Mouse (Mus musculus): Measurements from ENCODE around the gene Peli3.
"Not testable (repeated sequence)": the region's sequence is repeated elsewhere in the genome, so short reads cannot be mapped to it uniquely, and the experiment has no call there.

Peli3 gene

GRCm38 (mm10) chr19:4942551-4943252, at the start of gene Peli3:
Peli3 (minus strand) TSS chr19:4943127.
- DNase-seq (ENCODE audit: low read depth) = peak; percentile 53

DNA sequence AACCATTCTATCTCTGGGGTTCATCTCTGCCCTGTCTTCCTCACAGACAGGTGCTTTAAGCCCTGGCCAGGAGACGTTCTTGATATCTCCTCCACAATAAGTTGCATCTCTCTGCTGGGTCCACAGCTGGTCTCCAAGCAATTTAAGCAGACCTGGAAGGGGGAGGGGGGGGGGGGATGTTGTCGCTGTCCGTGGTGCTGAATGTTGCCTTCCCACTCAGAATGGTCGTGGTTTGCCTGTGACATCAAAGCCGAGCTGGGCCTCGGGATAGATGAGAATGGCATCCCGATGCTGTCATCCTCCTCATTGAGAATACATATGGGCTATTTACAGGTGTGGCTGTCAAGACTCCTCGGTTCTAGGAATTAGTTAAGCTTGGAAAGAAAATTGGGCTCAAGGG, 49.4 kb upstream of the Peli3 start:
- DNase-seq (ENCODE audit: low read depth) = no peak

DNA sequence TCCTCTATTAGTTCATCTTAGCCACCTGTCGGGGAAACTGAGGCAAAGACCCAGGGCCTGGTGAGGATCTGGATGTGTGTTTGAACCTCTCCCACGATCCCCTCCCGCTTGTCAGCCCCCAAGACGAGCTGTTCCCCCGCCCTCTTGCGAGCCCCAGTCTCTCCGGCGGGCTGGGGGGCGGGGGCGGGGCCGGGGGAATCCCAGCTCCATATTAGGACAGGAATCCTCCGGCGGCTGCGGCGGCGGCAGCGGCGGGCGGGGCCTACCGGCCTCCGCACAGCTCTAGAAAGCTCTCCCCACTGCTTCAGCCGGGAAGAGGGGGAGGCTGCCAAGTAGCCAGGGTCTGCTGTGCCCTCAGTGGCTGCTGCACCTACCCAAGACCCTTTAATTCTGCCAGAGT, 47.8 kb upstream of the Peli3 start:
- no peak for DNase-seq (ENCODE audit: low read depth)

DNA sequence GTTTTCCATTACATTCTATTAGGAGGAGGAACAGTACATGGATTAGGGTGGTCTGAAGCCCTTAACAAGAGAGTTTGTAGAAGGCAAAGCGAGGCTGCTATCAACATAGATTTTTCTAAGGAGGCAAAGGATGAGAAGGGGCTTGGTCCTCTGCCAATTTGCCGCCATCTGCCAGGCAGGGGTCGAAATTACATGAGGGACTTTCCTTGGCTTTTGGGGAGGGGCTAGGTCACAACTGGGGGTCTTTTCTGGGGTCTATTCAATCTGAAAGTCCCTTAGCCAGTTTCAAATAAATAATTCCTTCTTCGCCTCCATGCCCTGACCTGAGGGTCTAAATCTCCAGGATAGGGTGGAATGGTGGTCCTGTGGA, 47.3 kb upstream of the Peli3 start, which contains the start of gene Npas4:
Gene Npas4 (minus strand): TSS at position 61 of the 370 bp plus-strand sequence.
- DNase-seq (ENCODE audit: low read depth) = no peak

DNA sequence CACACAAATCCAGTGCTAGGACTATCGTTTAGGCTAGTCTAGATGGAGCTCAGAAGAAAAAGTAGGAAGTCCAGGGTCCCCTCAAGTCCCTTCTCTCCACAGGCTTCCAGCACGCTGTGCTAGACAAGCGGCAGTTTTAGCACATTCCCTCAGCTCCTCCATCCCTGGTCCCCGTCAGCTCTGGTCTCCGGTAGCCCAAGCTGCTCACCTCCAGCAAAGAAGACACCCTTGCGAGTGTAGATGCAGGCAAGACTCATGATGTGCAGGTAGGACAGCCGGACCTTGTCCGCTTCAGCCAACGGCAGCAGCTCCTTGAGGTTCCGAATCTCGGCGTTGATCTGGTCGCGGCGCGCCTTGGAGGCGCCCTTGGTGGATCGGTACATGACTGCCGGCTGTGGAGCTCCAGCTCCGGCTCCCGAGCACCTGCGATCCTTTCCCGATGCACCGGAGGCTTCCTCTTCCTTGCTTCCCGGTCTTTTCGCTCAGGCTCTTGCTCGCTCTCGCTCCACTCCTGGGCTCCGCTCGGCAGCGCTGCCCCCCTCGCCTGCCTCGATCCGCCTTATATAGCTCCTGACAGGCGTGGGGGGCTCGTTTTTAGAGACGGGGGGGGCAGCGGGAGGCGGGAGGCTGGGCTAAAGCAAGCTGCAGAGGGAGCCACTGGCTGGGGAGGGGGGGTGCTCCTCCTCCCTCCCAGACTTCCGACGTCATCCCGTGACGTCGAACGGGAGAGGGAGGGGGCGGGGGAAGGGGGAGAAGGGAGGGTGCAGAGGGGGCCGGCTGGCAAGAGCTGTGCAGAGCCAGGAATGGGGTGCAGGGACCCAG, 46.7 kb upstream of the Peli3 start:
- no peak for DNase-seq (ENCODE audit: low read depth)

DNA sequence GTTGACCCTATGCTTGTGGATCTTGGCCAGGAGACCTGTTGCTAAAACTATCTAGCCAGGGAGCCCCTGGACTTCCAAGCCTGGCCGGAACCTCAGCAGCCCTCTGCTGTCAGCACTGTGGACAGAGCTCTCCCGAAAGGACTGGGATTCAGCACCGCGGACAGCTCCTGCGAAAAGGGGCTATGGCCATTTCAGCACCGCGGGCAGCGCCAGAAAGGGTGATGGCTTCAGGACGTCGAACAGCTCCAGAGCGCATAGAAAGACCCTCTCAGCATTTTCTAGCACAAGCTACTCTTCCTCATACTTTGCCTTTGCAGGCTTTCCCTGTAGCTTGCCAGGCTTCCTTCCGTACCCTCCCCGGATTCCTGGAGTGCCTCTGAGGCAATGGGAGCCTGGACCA, 46.1 kb upstream of the Peli3 start:
- peak; percentile 84 for DNase-seq (ENCODE audit: low read depth)

GRCm38 (mm10) chr19:4981767-4982166, 38.8 kb upstream of the Peli3 start:
- peak; percentile 34 for DNase-seq (ENCODE audit: low read depth)

- DNase-seq (ENCODE audit: low read depth) = no peak
Observed at GRCm38 (mm10) chr19:4968236-4968635, 25.3 kb upstream of the Peli3 start.

GRCm38 (mm10) chr19:4961928-4962601, 19.1 kb upstream of the Peli3 start, which contains the start of gene Mrpl11:
Mrpl11 (plus strand) TSS chr19:4962147.
- DNase-seq (ENCODE audit: low read depth) = peak; percentile 93

DNA sequence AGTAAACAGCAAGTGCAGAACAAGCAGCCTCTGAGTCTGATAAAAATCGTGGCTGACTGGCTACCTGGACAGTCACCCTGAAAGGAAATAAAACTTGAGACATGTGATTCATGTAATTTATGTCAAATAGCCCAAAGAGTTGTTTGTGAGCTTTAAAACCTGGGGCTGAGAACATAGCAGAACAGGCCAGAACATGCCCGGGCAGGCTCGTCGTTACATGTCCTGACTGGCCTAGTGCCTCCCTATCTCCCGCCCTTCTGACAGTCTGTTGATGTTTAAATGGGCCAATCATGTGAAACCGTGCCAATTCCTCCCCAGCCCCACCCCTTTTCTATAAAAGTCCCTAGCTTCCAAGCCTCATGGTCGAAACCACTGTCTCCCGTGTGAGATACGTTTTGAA, 5.7 kb upstream of the Peli3 start:
- DNase-seq (ENCODE audit: low read depth) = not testable (repeated sequence)

DNA sequence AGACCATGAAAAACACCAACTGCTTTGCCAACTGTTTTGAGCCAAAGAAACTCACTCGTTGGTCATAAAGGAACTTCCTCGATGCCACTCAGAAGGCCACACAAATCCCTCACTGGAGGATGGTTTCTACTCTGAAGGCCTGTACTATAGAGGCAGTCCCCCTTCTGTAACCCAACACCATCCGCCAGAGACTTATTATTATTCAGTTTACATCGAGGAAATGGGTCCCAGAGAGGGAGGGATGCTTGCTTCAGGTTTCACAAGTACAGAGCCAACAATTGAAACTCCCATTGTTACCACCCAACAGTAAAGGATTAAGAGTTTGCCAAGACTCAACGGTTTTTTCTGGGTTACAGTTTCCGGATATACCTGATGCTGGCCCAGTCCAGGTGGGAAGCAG, 2.6 kb upstream of the Peli3 start:
- no peak for DNase-seq (ENCODE audit: low read depth)

- DNase-seq (ENCODE audit: low read depth) = no peak
Observed at GRCm38 (mm10) chr19:4943253-4943588, 294 bp upstream of the Peli3 start.

- DNase-seq (ENCODE audit: low read depth) = no peak
Observed at GRCm38 (mm10) chr19:4937444-4938310, 5.2 kb downstream of the Peli3 start.

DNA sequence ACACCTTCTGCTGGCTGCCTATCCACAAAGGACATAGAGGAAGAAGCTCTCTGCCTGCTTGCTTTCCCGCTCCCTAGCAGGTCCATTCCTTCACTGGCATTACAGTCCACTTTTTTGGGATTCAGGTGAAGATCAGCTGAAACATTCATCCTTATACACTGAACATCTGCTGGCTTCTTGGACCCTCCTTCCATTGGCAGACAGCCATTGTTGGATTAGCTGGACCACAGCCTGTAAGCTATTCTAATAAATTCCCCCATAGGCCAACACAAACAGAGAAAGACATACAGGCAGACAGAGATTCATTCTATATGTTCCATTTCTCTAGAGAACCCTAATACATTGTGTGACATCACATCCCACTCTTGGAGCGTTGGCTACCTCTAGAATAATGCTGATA, 6.0 kb downstream of the Peli3 start:
- no peak for DNase-seq (ENCODE audit: low read depth)

DNA sequence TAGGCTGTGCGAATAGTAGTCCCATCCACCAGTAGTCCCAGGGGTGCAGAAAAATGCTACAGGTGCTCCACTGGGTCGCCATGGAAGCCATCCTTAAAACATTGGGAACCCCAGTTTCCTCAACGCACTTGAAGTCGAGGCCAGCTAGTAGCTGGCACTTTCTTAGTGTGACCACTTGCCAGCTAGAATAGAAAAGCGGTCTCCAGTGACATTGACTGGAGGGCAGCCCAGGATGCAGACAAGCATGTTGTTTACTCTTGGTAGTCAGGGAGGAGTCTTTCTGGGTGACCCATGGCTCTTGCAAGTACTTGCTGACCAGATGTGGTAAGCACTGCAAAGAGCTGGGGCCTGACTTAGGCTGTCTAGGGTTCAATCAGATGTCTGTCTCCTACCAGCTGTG, 14.1 kb downstream of the Peli3 start:
- DNase-seq (ENCODE audit: low read depth) = no peak

DNA sequence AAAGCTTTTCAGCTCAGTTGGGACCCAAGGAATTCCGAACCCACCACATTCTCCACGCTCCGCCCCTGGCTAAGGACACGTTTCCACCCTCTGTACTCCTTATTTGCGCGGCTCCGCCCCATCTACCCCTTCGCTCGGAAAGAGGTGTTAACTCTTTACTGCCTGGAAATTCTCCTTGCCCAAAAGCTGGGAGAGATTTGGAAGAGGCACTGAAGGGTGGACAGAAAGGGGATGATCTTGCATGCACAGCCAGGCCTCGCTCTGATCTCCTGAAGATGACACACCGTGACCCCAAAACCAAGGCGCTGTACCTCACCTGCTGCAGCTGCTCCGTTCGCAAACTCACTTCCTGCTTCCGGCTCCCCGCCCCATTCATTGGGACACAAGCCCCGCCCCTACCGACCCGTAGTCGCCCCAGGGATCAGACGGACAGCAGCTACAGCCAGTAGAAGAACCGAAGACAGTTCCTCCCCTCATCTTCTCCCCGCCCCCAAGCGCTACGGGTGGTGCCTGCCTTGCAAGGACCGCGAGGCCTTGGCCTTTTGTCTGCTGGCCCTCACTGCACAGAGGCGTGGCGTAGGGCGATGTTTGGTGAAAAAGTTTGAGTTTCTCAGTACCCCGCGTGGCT, 14.9 kb downstream of the Peli3 start, which contains the start of gene Dpp3:
Gene Dpp3 (minus strand): TSS at position 384 of the 628 bp plus-strand sequence.
- peak; percentile 99 for DNase-seq (ENCODE audit: low read depth)

GRCm38 (mm10) chr19:4925121-4925860, 17.6 kb downstream of the Peli3 start:
- DNase-seq (ENCODE audit: low read depth) = no peak

DNA sequence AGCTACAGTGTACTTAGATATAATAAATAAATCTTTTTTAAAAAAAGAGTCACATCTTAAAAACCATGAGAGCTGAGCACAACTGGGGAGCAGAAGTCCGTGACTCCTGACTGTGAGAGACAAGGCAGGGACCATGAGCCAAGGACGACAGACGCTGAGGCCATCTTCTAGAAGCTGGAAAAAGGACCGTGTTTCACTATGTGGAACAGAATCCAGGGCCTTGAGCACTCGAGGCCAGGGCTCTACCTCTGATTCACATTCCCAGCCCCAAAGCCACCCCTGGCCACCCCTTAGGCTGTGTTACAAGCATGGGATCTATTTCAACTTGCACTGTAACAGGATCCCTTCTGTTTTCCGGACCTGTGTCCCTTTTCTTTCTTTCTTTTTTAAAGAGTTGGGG, 23.3 kb downstream of the Peli3 start:
- DNase-seq (ENCODE audit: low read depth) = no peak

DNA sequence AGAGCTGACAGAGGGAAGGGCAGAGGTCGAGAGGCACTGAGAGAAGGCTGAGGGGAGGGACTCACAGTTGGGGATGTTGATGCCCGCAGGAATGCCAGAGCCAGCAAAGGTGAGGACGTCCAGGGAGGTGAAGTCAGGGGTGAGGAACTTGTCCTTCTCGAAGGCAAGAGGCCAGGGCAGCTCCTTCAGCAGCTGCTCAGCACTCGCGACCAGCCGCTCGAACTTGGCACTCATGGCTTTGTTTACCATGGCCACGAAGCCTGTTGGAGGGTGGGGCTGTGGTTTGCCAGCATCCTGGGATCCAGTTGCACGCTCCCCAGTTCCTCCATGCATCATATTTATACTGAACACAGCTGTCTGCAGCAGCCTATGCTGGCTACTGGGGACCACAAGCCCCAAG, 26.1 kb downstream of the Peli3 start:
- no peak for DNase-seq (ENCODE audit: low read depth)

DNA sequence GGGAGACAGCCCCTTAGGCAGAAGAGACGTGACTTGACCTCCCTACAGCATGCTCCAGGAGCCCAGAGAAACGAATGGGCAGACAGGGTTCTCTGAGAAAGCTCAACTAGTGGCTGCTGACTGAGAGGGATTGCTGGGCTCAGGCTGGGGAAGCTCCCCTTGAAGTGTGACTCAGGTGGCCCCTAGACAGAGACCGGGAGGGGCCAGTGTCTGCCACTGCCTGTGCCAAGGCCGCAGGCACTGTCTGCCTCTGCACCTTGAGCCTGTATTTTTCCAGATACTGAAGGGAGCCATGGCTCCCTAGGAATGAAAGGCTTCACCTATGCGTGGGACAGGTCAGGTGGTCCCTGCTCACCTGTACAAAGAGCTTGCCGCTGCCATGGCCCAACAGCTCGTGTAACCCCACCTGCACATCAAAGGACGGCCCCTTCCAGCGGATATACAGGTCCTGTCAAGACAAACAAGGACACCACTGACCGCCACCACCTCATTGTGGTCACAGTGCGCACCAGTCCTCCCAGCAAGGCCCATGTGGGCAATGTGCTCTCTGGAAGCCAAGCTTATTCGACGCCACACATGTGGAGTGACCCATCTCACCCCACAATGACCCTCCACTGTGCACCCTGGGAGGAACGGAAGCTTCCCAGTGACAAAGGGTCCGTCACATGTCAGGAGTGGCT, 26.9 kb downstream of the Peli3 start:
- no peak for DNase-seq (ENCODE audit: low read depth)
